Mouse (Mus musculus) lung, adult 2 months (tissue): ENCODE data around the gene Klhdc7a.

ENCODE experiments used
- CTCF ChIP-seq: fragments of 200-500 bp; IDR thresholded peaks from 2 replicates; pipeline ENCODE4 v1.5.1; 2011; ENCODE audit warnings: mild to moderate bottlenecking, low read length, control low read depth; ENCODE audit not compliant: insufficient read depth
- POLR2A ChIP-seq: fragments of 200-500 bp; IDR thresholded peaks from 2 replicates; pipeline ENCODE4 v1.6.1; 2011; ENCODE audit warnings: low read depth, mild to moderate bottlenecking, control low read depth, low read length, borderline replicate concordance; ENCODE audit errors: extremely low read depth

GRCm38 (mm10) chr4:139963059-139963458 lies 4.8 kb downstream of the Klhdc7a start:
- TF ChIP-seq POLR2A (no peak), CTCF (no peak)
